Mouse (Mus musculus) CH12.LX (cell line): ENCODE results near the gene Rtn4rl2. TPM values are rescaled to one million over a fixed set of nuclear protein-coding genes. Genes with fewer than 3 reads are reported as not detected.
"Not testable (repeated sequence)": the region's sequence is repeated elsewhere in the genome, so short reads cannot be mapped to it uniquely, and the experiment has no call there.

ENCODE experiments used
- DNase-seq: peaks from one replicate; pipeline ENCODE4 v3.0.0-alpha.2; 2013; ENCODE audit errors: extremely low read depth
- H3K27ac ChIP-seq: 2 replicates; pipeline ENCODE4 v1.5.1; 2012; ENCODE audit warnings: low read depth, mild to moderate bottlenecking, control low read depth, moderate library complexity; ENCODE audit not compliant: insufficient read depth
- H3K27me3 ChIP-seq: replicated peaks from 2 replicates; pipeline ENCODE3; 2012; ENCODE audit warnings: inconsistent platforms
- H3K36me3 ChIP-seq, 2 experiments: replicated peaks in 1 of 2; 2 replicates each; pipeline versions ENCODE3 to v1.6.1; 2012; ENCODE audit warnings: inconsistent platforms in 1 of 2, low read length in 1 of 2, mild to moderate bottlenecking in 1 of 2, mixed read lengths in 1 of 2, moderate library complexity in 1 of 2; ENCODE audit not compliant: control insufficient read depth in 1 of 2, insufficient read depth in 1 of 2
- H3K4me1 ChIP-seq, 2 experiments: 2 replicates each; pipeline ENCODE4 v1.6.1; 2012; ENCODE audit warnings: inconsistent platforms in 1 of 2, moderate library complexity in 1 of 2; ENCODE audit not compliant: insufficient read depth in 2 of 2, control insufficient read depth in 1 of 2
- H3K4me2 ChIP-seq: 2 replicates; pipeline ENCODE4 v1.6.1; 2012; ENCODE audit warnings: low read depth, mild to moderate bottlenecking, control low read depth; ENCODE audit not compliant: poor library complexity, insufficient read depth, severe bottlenecking
- H3K4me3 ChIP-seq, 3 experiments: fragments of 150-350 bp in 1 of 3; sonication (generic) in 1 of 3; replicated peaks in 1 of 3; 2 replicates each; pipeline versions ENCODE3 to v1.5.1; 2011 to 2012; ENCODE audit warnings: low read depth in 2 of 3, low read length in 2 of 3, mild to moderate bottlenecking in 2 of 3, moderate library complexity in 2 of 3, control low read depth in 1 of 3, improper control_type of control experiment in 1 of 3, inconsistent platforms in 1 of 3, mixed read lengths in 1 of 3; ENCODE audit not compliant: poor library complexity in 1 of 3
- H3K79me2 ChIP-seq: replicated peaks from 2 replicates; pipeline ENCODE4 v1.6.1; 2012; ENCODE audit warnings: mild to moderate bottlenecking, moderate library complexity; ENCODE audit not compliant: control insufficient read depth, poor library complexity, insufficient read depth, severe bottlenecking; ENCODE audit errors: extremely low read depth
- H3K9ac ChIP-seq: 2 replicates; pipeline ENCODE4 v1.6.1; 2012; ENCODE audit warnings: low read depth, mild to moderate bottlenecking, control low read depth, moderate library complexity; ENCODE audit not compliant: insufficient read depth
- H3K9me3 ChIP-seq: replicated peaks from 2 replicates; pipeline ENCODE3; 2012; ENCODE audit warnings: low read length, inconsistent platforms, mixed read lengths
- BHLHE40 ChIP-seq: IDR thresholded peaks from 2 replicates; pipeline ENCODE4 v1.6.1; 2011; ENCODE audit warnings: mild to moderate bottlenecking, low read depth, low read length, improper control_type of control experiment
- CHD2 ChIP-seq: IDR thresholded peaks from 2 replicates; pipeline ENCODE4 v1.6.1; 2011; ENCODE audit warnings: low read length, improper control_type of control experiment
- ETS1 ChIP-seq: conservative IDR thresholded peaks from 2 replicates; pipeline ENCODE4 v1.6.1; 2012; ENCODE audit warnings: low read depth, mild to moderate bottlenecking, inconsistent platforms, low read length, improper control_type of control experiment, moderate library complexity
- HCFC1 ChIP-seq: IDR thresholded peaks from 2 replicates; pipeline ENCODE4 v1.6.1; 2012; ENCODE audit warnings: low read depth, mild to moderate bottlenecking, inconsistent platforms, low read length, improper control_type of control experiment
- IRF4 ChIP-seq: IDR thresholded peaks from 2 replicates; pipeline ENCODE4 v1.6.1; 2014; ENCODE audit warnings: low read depth, mild to moderate bottlenecking, inconsistent platforms, low read length, improper control_type of control experiment
- JUND ChIP-seq: conservative IDR thresholded peaks from 2 replicates; pipeline ENCODE4 v1.6.1; 2011; ENCODE audit warnings: low read depth, low read length, improper control_type of control experiment
- MAFK ChIP-seq: IDR thresholded peaks from 2 replicates; pipeline ENCODE4 v1.6.1; 2011; ENCODE audit warnings: low read length, improper control_type of control experiment; ENCODE audit not compliant: insufficient replicate concordance
- MAX ChIP-seq: IDR thresholded peaks from 2 replicates; pipeline ENCODE4 v1.6.1; 2011; ENCODE audit warnings: low read length, improper control_type of control experiment
- POLR2AphosphoS2 ChIP-seq: IDR thresholded peaks from 2 replicates; pipeline ENCODE4 v1.6.1; 2011; ENCODE audit warnings: low read depth, low read length, improper control_type of control experiment
- RCOR1 ChIP-seq: conservative IDR thresholded peaks from 2 replicates; pipeline ENCODE4 v1.6.1; 2012; ENCODE audit warnings: low read depth, mild to moderate bottlenecking, inconsistent platforms, low read length, improper control_type of control experiment
- SIN3A ChIP-seq: IDR thresholded peaks from 2 replicates; pipeline ENCODE4 v1.6.1; 2012; ENCODE audit warnings: low read length, improper control_type of control experiment, inconsistent platforms
- SMC3 ChIP-seq: IDR thresholded peaks from 2 replicates; pipeline ENCODE4 v1.6.1; 2011; ENCODE audit warnings: low read depth, low read length, improper control_type of control experiment
- TBP ChIP-seq: conservative IDR thresholded peaks from 2 replicates; pipeline ENCODE4 v1.6.1; 2011; ENCODE audit warnings: low read depth, low read length, improper control_type of control experiment
- USF2 ChIP-seq: conservative IDR thresholded peaks from 2 replicates; pipeline ENCODE4 v1.6.1; 2011; ENCODE audit warnings: low read depth, low read length, improper control_type of control experiment
- ZC3H11A ChIP-seq: IDR thresholded peaks from 2 replicates; pipeline ENCODE4 v1.6.1; 2012; ENCODE audit warnings: low read depth, mild to moderate bottlenecking, inconsistent platforms, low read length, improper control_type of control experiment
- dilution Hi-C: fragments of 300-500 bp; cut with MboI; formaldehyde crosslinking; loops from 2 replicates; pipeline ENCODE4 v1.14.3; 2020; ENCODE audit warnings: low sequenced_read_pairs; ENCODE audit not compliant: extremely low pct_unique_long_range_greater_than_20kb, extremely low pct_ligation_motif_present
- in situ Hi-C: fragments of 300-500 bp; cut with MboI; formaldehyde crosslinking; loops from 3 replicates; pipeline ENCODE4 v1.14.3; 2019; ENCODE audit warnings: low sequenced_read_pairs, low pct_ligation_motif_present, low pct_unique_long_range_greater_than_20kb, mixed read lengths
- polyA plus RNA-seq: library from polyadenylated mRNA; unstranded; fragments of >175 nt; gene quantifications from 2 replicates; pipeline ENCODE4 v1.2.1, GENCODE M21; 2012; ENCODE audit warnings: low read depth; ENCODE audit not compliant: insufficient read length
- total RNA-seq, 2 experiments: library from RNA; depleted of rRNA; stranded (reverse); fragments of 300-350 nt in 1 of 2; fragments of >200 nt in 1 of 2; gene quantifications; 2 replicates each; pipeline ENCODE4 v1.2.3; 2012 to 2014

Rtn4rl2 gene
- total and polyA plus RNA-seq, 3 experiments, result not detected

DNA sequence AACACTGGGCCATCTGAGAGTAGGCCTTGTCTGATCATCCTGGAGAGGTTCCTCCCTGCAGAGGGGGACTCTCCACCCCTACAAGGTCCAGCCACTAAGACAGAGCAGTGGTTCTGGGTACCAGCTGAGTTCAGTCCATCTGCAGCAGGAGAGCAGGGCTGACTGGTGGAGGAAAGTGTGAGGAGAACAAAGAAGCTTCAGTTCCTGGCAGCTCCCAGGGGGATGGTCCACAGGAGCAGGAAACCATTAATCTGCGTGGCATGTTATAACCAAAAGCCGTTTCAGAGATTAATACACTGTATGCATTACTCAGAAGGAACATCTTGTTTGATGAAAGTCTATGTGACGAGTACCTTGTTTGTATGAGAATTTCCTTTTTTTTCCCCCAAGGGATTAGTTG is 26.2 kb upstream of the Rtn4rl2 start:
- H3K4me2 ChIP-seq, result no peak overlapping the region
- no peak overlapping the region for H3K9ac ChIP-seq
- H3K4me1 ChIP-seq, result peaks cover 2 to 6% of the 10 kb centered on the region in 2 experiments; a peak in 1 of 4 replicates
- H3K27me3 ChIP-seq, result no peaks in the 10 kb centered on the region
- no peak overlapping the region for H3K4me3 ChIP-seq
- no peaks in the 10 kb centered on the region for H3K9me3 ChIP-seq
- TF ChIP-seq POLR2AphosphoS2 (no peak), USF2 (no peak), ZC3H11A (no peak), CHD2 (no peak), RCOR1 (no peak)
- dilution Hi-C loops, result no loop called here
- H3K27ac ChIP-seq, result no peak overlapping the region
- no peak for DNase-seq
- in situ Hi-C loops, result no loop called here
- H3K36me3 ChIP-seq, result no peaks in the 10 kb centered on the region
- no peaks in the 10 kb centered on the region for H3K79me2 ChIP-seq

DNA sequence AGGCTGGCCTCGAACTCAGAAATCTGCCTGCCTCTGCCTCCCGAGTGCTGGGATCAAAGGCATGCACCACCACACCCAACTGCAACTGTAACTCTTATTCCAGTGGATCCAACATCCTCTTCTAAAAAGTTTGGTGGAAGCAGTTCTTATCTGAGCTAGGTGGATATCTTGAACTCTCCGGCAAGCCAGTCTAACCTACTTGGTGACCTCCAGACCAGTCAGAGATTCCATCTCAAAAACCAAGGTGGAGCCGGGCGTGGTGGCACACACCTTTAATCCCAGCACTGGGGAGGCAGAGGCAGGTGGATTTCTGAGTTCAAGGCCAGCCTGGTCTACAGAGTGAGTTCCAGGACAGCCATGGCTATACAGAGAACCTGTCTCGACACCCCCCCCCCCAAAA is 10.2 kb upstream of the Rtn4rl2 start:
- H3K27me3 ChIP-seq, H3K4me2 ChIP-seq, H3K4me3 ChIP-seq, H3K36me3 ChIP-seq, H3K27ac ChIP-seq, H3K79me2 ChIP-seq, H3K9me3 ChIP-seq, H3K4me1 ChIP-seq, dilution Hi-C loops, DNase-seq, H3K9ac ChIP-seq: not testable (repeated sequence)
- in situ Hi-C loops, result loop anchor here (25.0 kb wide), 1 partner anchor 341 kb away; no protein-coding TSS in a partner anchor

DNA sequence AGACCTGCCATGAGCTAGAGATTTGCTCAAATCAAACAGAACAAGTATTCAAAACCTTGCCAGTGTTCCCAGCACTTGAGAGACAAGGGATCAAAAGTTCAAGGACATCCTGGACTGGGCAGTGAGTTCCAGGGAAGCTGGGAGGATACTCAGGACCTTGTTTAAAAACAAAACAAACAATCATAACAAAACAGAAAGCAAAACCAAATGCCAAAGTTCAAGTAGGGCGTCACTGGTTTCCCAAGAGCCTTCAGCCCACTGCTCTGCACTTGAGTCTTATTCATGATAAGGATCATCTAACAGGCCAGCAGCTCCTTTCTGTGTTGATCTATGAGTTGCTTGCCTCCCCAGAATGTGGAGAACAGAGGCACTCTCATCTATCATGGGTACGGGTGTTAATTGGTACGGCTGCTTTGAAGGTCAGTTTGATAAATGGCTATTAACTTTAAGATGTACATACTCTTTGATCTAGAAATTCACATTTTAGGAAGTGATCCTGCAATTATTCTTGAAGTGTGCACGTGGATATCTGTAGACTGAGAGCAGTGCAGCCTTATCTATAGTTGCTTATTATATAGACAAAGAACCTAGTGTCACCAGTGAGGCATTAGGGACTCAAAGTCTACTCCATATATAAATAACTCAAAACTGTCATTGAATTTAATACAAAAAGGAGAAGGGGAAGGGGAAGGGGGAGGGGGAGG is 9.1 kb upstream of the Rtn4rl2 start:
- in situ Hi-C loops, result loop anchor here (25.0 kb wide), 1 partner anchor 342 kb away; no protein-coding TSS in a partner anchor
- dilution Hi-C loops, result no loop called here

More for the DNA sequence above, 9.1 kb upstream of the Rtn4rl2 start:
- no peaks in the 10 kb centered on the region for H3K36me3 ChIP-seq
- peak overlapping the region; percentile 41; the same call in 1 of the 2 replicates for H3K4me2 ChIP-seq
- H3K27ac ChIP-seq, result no peak overlapping the region
- 0 out of 4 replicates have a peak, but pooled peaks cover 0 to 2% of the 10 kb centered on the region in 2 experiments for H3K4me1 ChIP-seq
- TF ChIP-seq BHLHE40 (no peak), SMC3 (no peak), SIN3A (no peak), MAFK (no peak), RCOR1 (no peak), JUND (0 out of 2 replicates have a peak, but pooled peaks have one; percentile 15), ETS1 (no peak), HCFC1 (peak; percentile 50), MAX (no peak), ZC3H11A (no peak), TBP (no peak), IRF4 (peak; percentile 31; the same call in 1 of the 2 replicates)
- H3K27me3 ChIP-seq, result peaks cover 8% of the 10 kb centered on the region
- H3K9me3 ChIP-seq, result no peaks in the 10 kb centered on the region
- no peaks in the 10 kb centered on the region for H3K79me2 ChIP-seq
- no peak overlapping the region for H3K4me3 ChIP-seq
- H3K9ac ChIP-seq, result no peak overlapping the region
- no peak for DNase-seq
